Mouse (Mus musculus) cerebellum, adult 2 months (tissue): Measurements from ENCODE around the gene Fchsd2.

Experiments
- CTCF ChIP-seq: fragments of 200-500 bp; IDR thresholded peaks from 2 replicates; pipeline ENCODE4 v1.5.1; 2011; ENCODE audit warnings: low read depth, mild to moderate bottlenecking, control low read depth, low read length, moderate library complexity, borderline replicate concordance; ENCODE audit not compliant: insufficient read depth
- POLR2A ChIP-seq: fragments of 200-500 bp; IDR thresholded peaks from 2 replicates; pipeline ENCODE4 v1.6.1; 2011; ENCODE audit warnings: low read length, control low read depth, borderline replicate concordance; ENCODE audit not compliant: insufficient read depth

- TF ChIP-seq POLR2A (no peak), CTCF (no peak)
Measured at GRCm38 (mm10) chr7:101291641-101292040, 199.0 kb downstream of the Fchsd2 start.
